Mouse (Mus musculus) adipocyte (in vitro differentiated cells): ENCODE data around the gene Fau.
A peak's percentile ranks its signal among the peaks of the same experiment; 100 is the strongest.

Source experiments
- DNase-seq: peaks from one replicate; pipeline ENCODE4 v3.0.0-alpha.2; 2016; ENCODE audit warnings: low spot score

The Fau gene

DNA sequence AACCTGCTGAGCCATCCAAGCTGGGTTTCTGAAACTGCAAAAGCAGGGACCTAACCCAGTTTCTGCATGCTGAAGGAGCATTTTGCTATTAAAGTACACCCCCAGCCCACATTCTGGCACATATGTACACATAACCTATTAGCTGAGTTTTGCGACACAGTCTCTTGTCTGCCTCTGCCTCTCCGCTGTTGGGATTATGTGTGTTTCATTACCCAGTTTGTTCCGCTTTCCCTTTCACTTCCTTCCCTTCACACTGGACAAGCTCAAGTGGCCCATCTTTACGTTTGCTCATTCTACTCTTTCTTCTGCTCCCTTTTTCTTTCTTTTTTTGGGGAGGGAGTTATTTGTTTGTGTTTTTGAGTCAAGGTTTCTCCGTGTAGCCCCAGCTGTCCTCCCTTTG, 16.2 kb downstream of the Fau start:
- no peak for DNase-seq

GRCm38 (mm10) chr19:6076564-6077393, 19.1 kb downstream of the Fau start, which contains the start of gene Vps51:
Gene Vps51 (minus strand): TSS chr19:6077231.
- peak; percentile 97 for DNase-seq

DNA sequence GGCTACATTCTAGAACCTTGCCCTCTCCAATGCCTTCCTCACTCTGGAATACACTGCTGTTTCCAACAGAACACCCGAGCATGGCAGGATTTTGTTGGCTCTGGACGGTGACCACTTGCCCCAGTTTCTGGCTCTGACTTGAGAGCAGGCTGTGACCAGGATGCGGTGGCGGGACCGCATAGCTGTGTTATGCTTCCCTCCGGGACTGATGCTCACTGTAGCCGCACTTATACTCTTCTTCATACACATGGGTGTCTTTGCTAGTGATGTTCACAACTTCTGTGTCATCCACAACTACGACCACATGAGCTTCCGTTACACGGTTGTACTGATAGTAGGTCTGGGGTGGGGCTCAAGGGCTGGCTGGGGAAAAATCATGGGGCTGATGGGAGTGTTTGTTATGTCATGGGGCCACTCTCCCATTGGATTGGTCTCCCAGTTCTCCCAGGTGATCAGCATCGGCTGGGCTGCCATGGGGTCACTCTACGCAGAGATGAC, 22.4 kb downstream of the Fau start, which contains the start of gene Tmem262:
Tmem262 (plus strand) TSS at position 51 of the 498 bp plus-strand sequence.
- DNase-seq: no peak

- DNase-seq: no peak
Observed at GRCm38 (mm10) chr19:6082156-6082555, 24.5 kb downstream of the Fau start, which contains the start of gene Gm28374. Gene Gm28374 (minus strand): TSS chr19:6082256.

GRCm38 (mm10) chr19:6084478-6085248, 27.0 kb downstream of the Fau start, which contains the start of the genes Zfpl1 and Cdca5:
Gene Zfpl1 (minus strand): TSS chr19:6084956.
Gene Cdca5 (plus strand): TSS chr19:6084983.
- peak; percentile 99 for DNase-seq

- peak; percentile 76 for DNase-seq
Observed at GRCm38 (mm10) chr19:6085417-6085879, 27.8 kb downstream of the Fau start.

DNA sequence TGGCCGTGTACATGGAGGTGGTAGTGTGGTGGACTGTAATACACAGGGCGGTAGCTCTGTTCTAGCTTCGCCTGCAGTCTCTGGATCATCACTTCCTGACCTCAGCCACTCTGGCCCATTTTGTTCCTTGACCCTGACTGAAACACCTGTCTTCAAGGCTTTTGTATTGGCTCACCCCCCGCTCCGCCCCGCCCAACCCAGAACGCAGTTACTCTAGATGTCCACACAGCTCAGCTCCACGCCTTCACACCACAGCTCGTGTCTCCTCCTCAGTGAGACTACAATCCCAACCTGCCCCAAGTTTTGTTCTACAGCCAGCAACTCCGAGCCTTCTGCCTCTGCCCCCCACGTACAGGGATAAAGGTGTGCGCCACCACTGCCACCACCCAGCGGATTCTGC, 31.2 kb downstream of the Fau start:
- DNase-seq: no peak

GRCm38 (mm10) chr19:6094119-6094518, 36.5 kb downstream of the Fau start, which contains the start of gene AC131692.1:
Gene AC131692.1 (plus strand): TSS chr19:6094419.
- no peak for DNase-seq

DNA sequence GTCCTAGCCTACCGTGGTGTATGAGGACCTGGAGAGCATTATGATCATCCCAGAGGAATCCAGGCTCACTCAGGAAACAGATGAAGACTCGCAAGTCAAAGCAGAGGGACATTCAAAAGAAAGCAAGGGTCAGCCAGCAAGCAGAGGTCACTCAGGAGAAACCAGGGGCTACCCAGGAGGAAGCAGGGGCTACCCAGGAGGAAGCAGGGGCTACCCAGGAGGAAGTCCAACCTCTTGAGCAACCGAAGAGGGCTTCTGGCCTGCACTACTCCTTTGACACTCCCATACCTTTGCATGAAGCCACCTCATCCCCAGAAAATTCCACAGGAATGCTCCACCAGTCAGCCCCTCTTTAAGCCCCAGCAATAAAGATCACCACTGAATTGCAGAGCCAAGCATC, 40.2 kb downstream of the Fau start:
- no peak for DNase-seq

DNA sequence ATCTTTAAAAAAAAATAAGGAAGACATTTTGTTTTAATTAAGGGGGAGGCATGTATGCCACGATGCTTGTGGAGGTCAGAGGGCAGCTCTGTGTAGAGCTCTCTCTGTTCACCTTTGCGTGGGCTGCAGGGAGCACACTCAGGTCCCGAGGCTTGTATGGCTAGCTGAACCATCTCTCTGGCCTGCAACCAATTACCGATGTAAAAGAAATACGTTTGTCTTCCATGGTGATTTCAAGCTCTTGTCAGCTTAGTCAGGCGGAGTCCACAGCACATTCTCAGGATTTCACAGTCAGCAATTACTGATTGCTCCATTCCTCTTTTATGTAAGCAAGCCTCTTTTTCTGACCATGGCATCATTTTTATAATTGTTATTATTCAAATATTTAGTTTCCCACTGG, 43.5 kb downstream of the Fau start:
- DNase-seq: no peak

GRCm38 (mm10) chr19:6102169-6102853, 44.7 kb downstream of the Fau start:
- no peak for DNase-seq

GRCm38 (mm10) chr19:6104476-6104875, 46.8 kb downstream of the Fau start:
- no peak for DNase-seq

DNA sequence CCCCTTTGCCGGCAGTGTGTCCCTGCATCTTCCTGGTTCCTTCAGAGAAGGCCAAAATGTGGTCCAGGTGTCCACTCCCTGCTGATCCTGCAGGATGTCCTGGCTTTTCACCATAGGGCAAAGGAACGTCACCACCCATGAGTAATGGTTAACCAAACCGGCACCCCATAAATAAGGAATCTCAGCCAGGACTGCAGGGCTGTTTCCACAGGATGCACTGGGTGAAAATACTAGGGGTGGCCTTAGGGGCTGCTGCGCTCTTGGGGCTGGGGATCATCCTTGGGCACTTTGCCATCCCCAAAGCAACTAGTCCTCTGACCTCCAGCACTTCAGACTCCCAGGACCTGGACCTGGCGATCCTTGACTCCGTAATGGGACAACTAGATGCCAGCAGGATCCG, 47.9 kb downstream of the Fau start, which contains the start of gene Naaladl1:
Naaladl1 (plus strand) TSS at position 197 of the 400 bp plus-strand sequence.
- no peak for DNase-seq
